Mouse (Mus musculus): Measurements from ENCODE around the gene Rpsa.

Rpsa gene

GRCm38 (mm10) chr9:120171295-120171694 lies 43.8 kb downstream of the Rpsa start:
- peak; percentile 30 for DNase-seq (ENCODE audit: low spot score)

- no peak for DNase-seq (ENCODE audit: low spot score)
These were observed 47.1 kb downstream of the Rpsa start for GRCm38 (mm10) chr9:120174436-120175137.

GRCm38 (mm10) chr9:120178813-120179212 lies 51.3 kb downstream of the Rpsa start:
- DNase-seq (ENCODE audit: low spot score), result no peak

Data from MN1 (cell line).